Mouse (Mus musculus) neural tube, embryonic 15.5 days (tissue): ENCODE data around the gene Hectd4. TPM values are rescaled to one million over a fixed set of nuclear protein-coding genes. Genes with fewer than 3 reads are reported as not detected.

Source experiments
- ATAC-seq: fragments of 200-750 bp; cut with Nextera tagmentation; 2 replicates; pipeline ENCODE4 v1.8.0; 2017; ENCODE audit warnings: mild to moderate bottlenecking, moderate TSS enrichment, moderate library complexity; ENCODE audit not compliant: low FRiP score
- H3K27ac ChIP-seq: fragments of 300-500 bp; sonication (generic); replicated peaks from 2 replicates; pipeline ENCODE4 v1.5.1; 2015; ENCODE audit warnings: mild to moderate bottlenecking, inconsistent platforms
- H3K27me3 ChIP-seq: fragments of 300-500 bp; sonication (generic); replicated peaks from 2 replicates; pipeline ENCODE4 v1.6.1; 2015; ENCODE audit warnings: inconsistent platforms
- H3K36me3 ChIP-seq: fragments of 300-500 bp; sonication (generic); 2 replicates; pipeline ENCODE4 v1.6.1; 2015; ENCODE audit warnings: inconsistent platforms
- H3K4me1 ChIP-seq: fragments of 300-500 bp; sonication (generic); 2 replicates; pipeline ENCODE4 v1.6.1; 2015; ENCODE audit warnings: inconsistent platforms
- H3K4me2 ChIP-seq: fragments of 300-500 bp; sonication (generic); 2 replicates; pipeline ENCODE4 v1.6.1; 2015; ENCODE audit warnings: inconsistent platforms, mild to moderate bottlenecking, moderate library complexity
- H3K4me3 ChIP-seq: fragments of 300-500 bp; sonication (generic); replicated peaks from 2 replicates; pipeline ENCODE4 v1.5.1; 2015; ENCODE audit warnings: mild to moderate bottlenecking, inconsistent platforms
- H3K9ac ChIP-seq: fragments of 300-500 bp; sonication (generic); replicated peaks from 2 replicates; pipeline ENCODE4 v1.6.1; 2015; ENCODE audit warnings: mild to moderate bottlenecking, inconsistent platforms
- H3K9me3 ChIP-seq: fragments of 300-500 bp; sonication (generic); replicated peaks from 2 replicates; pipeline ENCODE4 v1.6.1; 2016; ENCODE audit warnings: inconsistent platforms
- whole genome bisulfite sequencing: fragments of 180-500 bp; shearing (Covaris S2); methylation state at CpG from one replicate; pipeline ENCODE4 v1.1.7; 2015; ENCODE audit warnings: mixed read lengths; 5-methylcytosine and 5-hydroxymethylcytosine counted together
- polyA plus RNA-seq: library from polyadenylated mRNA; unstranded; fragments of >200 nt; fragmentation: Nextera tagmentation; extraction: Ambion mirVana; gene quantifications from 2 replicates; pipeline ENCODE4 v1.2.1, GENCODE M21; 2015

Hectd4 gene
- polyA plus RNA-seq, 1 experiment from 2014 or later: 18.0 TPM

GRCm38 (mm10) chr5:121261806-121262205, 41.8 kb downstream of the Hectd4 start:
- Histone ChIP-seq H3K27ac (no peak overlapping the region), H3K4me2 (no peak overlapping the region), H3K9me3 (no peaks in the 10 kb centered on the region), H3K4me3 (no peak overlapping the region), H3K36me3 (peaks cover 58% of the 10 kb centered on the region), H3K9ac (no peak overlapping the region), H3K27me3 (no peaks in the 10 kb centered on the region), H3K4me1 (no peaks in the 10 kb centered on the region)
- ATAC-seq: no peak
- 90% methylated on average over 3 of the region's 3 CpGs for WGBS

- H3K4me1 ChIP-seq: no peaks in the 10 kb centered on the region
- no peaks in the 10 kb centered on the region for H3K9me3 ChIP-seq
- WGBS: 96% methylated on average over 8 of the region's 8 CpGs
- H3K9ac ChIP-seq: no peak overlapping the region
- H3K4me3 ChIP-seq: no peak overlapping the region
- H3K36me3 ChIP-seq: peaks cover 56% of the 10 kb centered on the region
- H3K27me3 ChIP-seq: no peaks in the 10 kb centered on the region
- no peak overlapping the region for H3K4me2 ChIP-seq
- H3K27ac ChIP-seq: no peak overlapping the region
- ATAC-seq: no peak
Measured at GRCm38 (mm10) chr5:121262415-121262814, 42.4 kb downstream of the Hectd4 start.

DNA sequence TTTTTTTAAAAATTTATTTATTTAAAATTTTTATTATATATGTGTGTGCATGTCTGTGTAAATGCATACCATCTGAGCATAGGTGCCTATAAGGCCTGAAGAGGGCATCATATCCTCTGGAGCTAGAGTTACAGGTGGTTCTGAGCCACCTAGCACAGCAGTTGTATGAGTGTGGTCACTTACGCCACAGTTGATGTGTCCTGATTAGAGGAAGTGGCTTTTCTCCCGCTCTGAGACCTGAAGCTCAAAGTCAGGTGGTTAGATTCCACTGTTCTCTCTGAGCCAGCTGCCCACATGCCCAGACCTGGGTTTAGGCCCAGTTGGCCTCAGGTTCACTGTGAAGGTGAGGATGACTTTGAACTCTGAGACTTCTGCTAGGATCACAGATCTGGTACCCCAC, 44.6 kb downstream of the Hectd4 start:
- H3K36me3 ChIP-seq: peaks cover 68% of the 10 kb centered on the region

DNA sequence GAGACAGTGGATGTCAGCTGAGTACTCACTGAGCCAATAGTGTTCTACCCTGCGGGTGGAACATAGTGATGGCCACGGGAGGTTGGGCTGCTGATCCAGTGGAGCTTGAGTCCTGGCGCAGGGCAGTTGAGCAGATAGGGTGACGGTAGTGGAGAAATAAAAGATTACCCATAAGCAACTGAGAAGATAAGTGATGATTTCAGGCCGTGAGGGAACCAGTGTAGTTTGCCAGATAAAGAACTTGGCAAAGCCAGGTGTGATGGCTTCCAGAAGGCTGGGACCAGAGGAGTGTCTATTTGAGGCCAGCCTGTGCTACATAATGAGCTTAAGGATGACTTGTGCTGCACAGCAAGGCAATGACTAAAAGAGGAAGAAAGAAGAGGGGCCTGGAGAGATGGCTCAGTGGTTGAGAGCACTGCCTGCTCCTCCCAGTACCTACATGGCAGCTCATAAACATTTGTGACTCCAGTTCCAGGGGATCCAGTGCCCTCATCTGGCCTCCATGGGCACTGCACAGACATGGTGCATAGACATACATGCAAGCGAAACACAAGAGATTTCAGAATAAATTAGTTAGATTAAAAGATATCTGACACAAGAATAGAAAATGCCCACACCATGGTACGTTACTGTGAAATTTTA, 46.8 kb downstream of the Hectd4 start:
- H3K36me3 ChIP-seq: peaks cover 69% of the 10 kb centered on the region
- no peak for ATAC-seq

More for the DNA sequence above, 44.6 kb downstream of the Hectd4 start:
- no peak overlapping the region for H3K27ac ChIP-seq
- no peak for ATAC-seq
- H3K27me3 ChIP-seq: no peaks in the 10 kb centered on the region
- H3K4me2 ChIP-seq: no peak overlapping the region
- no peaks in the 10 kb centered on the region for H3K4me1 ChIP-seq
- 89% methylated on average over 2 of the region's 2 CpGs for WGBS
- no peaks in the 10 kb centered on the region for H3K9me3 ChIP-seq
- no peak overlapping the region for H3K4me3 ChIP-seq
- no peak overlapping the region for H3K9ac ChIP-seq

DNA sequence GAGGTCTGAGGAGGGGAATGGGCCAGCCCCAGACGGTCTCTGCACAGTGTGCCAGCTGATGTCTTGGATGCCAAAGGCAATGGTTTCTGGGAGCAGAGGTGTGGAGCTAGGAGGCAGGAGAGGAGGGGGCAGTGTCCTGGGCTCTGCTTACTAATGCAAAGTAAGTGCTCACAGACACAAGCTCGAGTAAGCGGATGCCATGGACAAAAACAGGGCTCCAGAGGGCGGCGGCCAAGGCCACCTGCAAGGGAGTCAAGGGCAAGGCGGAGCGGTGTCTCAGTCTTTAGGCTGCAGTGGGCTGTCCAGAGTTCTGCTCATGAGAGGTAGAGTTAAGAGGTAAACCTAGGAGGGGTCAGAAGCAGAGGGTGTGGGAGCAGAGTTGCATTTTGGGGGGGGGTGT, 51.0 kb downstream of the Hectd4 start:
- no peak overlapping the region for H3K4me2 ChIP-seq
- H3K27me3 ChIP-seq: no peaks in the 10 kb centered on the region
- H3K9ac ChIP-seq: no peak overlapping the region
- no peaks in the 10 kb centered on the region for H3K9me3 ChIP-seq
- peaks cover 74% of the 10 kb centered on the region for H3K36me3 ChIP-seq
- H3K4me3 ChIP-seq: no peak overlapping the region
- WGBS: 85% methylated on average over 7 of the region's 7 CpGs
- H3K27ac ChIP-seq: no peak overlapping the region
- ATAC-seq: no peak
- no peaks in the 10 kb centered on the region for H3K4me1 ChIP-seq

More for the DNA sequence above, 46.8 kb downstream of the Hectd4 start:
- Histone ChIP-seq H3K4me2 (no peak overlapping the region), H3K27ac (no peak overlapping the region), H3K9ac (no peak overlapping the region), H3K4me1 (no peaks in the 10 kb centered on the region), H3K4me3 (no peak overlapping the region), H3K27me3 (no peaks in the 10 kb centered on the region), H3K9me3 (no peaks in the 10 kb centered on the region)
- WGBS: 92% methylated on average over 7 of the region's 7 CpGs

DNA sequence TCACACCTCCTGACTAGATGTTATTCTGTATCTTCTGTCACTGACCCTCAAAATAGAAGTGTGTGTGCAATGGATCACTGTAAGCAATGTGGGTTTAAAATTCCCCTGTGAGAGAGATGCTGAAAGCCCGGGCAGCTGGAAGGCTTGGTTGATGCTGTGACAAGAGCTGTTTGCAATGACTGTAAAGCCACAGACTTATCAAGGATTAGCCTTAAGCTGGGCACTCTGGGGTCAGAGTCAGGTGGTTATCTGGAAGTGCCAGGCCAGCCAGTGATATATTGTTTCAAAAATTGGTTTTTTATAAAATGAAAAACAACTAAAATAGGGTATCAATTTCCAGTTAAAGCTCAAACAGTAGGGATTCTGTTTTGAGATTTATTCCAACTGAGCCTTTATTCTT, 56.8 kb downstream of the Hectd4 start:
- peaks cover 78% of the 10 kb centered on the region for H3K36me3 ChIP-seq
- H3K4me1 ChIP-seq: no peaks in the 10 kb centered on the region
- H3K4me3 ChIP-seq: no peak overlapping the region
- WGBS: 90% methylated on average over 1 of the region's 1 CpGs
- no peak overlapping the region for H3K9ac ChIP-seq
- no peaks in the 10 kb centered on the region for H3K27me3 ChIP-seq
- ATAC-seq: no peak
- H3K9me3 ChIP-seq: no peaks in the 10 kb centered on the region
- no peak overlapping the region for H3K4me2 ChIP-seq
- H3K27ac ChIP-seq: no peak overlapping the region

DNA sequence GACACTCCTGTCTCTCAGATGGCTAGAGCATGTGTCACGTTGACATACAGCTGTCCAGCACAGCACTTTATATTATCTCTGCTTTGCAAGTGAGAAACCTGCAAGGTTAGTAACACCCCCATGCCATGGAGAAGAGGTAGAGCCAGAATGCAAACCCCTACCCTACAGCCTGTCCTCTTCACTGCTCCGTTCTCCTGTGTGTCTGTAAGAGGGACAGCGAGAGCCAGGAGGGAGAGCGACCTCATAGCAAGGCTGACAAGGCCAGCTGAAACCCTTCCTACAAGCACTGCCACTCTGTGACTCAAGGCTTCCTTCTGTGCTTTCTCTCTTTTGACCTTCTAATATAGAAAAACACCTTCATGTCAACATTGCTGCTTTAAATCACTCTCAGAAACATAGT, 60.4 kb downstream of the Hectd4 start:
- Histone ChIP-seq H3K36me3 (peaks cover 75% of the 10 kb centered on the region), H3K9me3 (no peaks in the 10 kb centered on the region; the same call in 1 of the 2 replicates), H3K9ac (no peak overlapping the region), H3K27me3 (no peaks in the 10 kb centered on the region), H3K4me1 (no peaks in the 10 kb centered on the region), H3K4me2 (no peak overlapping the region), H3K27ac (no peak overlapping the region), H3K4me3 (no peak overlapping the region)
- no peak for ATAC-seq
- 98% methylated on average over 4 of the region's 4 CpGs for WGBS

DNA sequence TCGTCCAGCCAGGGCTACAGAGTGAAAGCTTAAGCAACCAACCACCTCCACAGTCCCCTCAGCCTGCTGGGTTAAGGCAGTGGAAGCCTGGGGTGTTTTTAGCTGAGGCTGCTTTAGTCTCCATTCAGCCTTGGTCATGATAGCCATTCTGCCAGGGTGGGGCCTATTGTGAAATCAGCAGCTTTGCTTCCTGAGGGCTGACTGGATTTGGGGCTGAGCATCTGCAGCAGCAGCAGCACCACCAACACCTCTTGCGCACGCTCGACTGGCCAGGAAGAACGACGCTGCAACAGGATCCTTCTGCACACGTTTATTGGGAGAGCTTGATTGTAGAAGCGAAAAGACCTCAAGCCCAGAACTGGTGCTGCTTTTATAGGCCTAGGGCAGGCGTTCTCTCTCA, 63.0 kb downstream of the Hectd4 start:
- WGBS: 92% methylated on average over 9 of the region's 9 CpGs
- no peak for ATAC-seq
- Histone ChIP-seq H3K4me2 (no peak overlapping the region), H3K9ac (no peak overlapping the region), H3K9me3 (no peaks in the 10 kb centered on the region; the same call in 1 of the 2 replicates), H3K4me1 (no peaks in the 10 kb centered on the region), H3K36me3 (peaks cover 84% of the 10 kb centered on the region), H3K27ac (no peak overlapping the region), H3K4me3 (no peak overlapping the region), H3K27me3 (no peaks in the 10 kb centered on the region)

GRCm38 (mm10) chr5:121284816-121285215, 64.8 kb downstream of the Hectd4 start:
- Histone ChIP-seq H3K4me2 (no peak overlapping the region), H3K4me3 (no peak overlapping the region), H3K4me1 (no peaks in the 10 kb centered on the region), H3K9ac (no peak overlapping the region), H3K27ac (no peak overlapping the region), H3K36me3 (peaks cover 81% of the 10 kb centered on the region), H3K27me3 (no peaks in the 10 kb centered on the region), H3K9me3 (no peaks in the 10 kb centered on the region; the same call in 1 of the 2 replicates)
- no peak for ATAC-seq
- 92% methylated on average over 5 of the region's 5 CpGs for WGBS

DNA sequence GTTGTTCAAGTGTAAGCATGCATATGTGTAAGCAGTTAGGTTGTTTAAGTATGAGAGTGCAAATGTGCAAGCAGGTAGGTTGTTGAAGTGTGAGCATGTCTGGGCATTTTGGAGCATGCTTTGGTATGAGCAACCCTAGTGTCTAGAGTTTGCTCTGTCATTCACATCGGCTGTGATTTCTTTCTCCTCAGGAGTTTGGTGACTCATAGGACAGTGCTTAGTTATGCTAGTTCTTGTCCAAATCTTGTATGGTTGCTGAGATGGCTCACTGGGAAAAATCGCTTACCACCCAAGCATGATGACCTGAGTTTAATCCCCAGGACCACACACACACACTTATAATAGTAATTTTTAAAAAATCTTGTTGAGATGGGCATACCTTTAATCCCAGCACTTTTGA, 67.2 kb downstream of the Hectd4 start:
- Histone ChIP-seq H3K36me3 (peaks cover 82% of the 10 kb centered on the region), H3K27ac (no peak overlapping the region), H3K9me3 (no peaks in the 10 kb centered on the region; the same call in 1 of the 2 replicates), H3K4me2 (no peak overlapping the region), H3K27me3 (no peaks in the 10 kb centered on the region), H3K4me1 (no peaks in the 10 kb centered on the region), H3K4me3 (no peak overlapping the region), H3K9ac (no peak overlapping the region)
- WGBS: 98% methylated on average over 2 of the region's 2 CpGs
- no peak for ATAC-seq

- Histone ChIP-seq H3K4me3 (no peak overlapping the region), H3K4me2 (no peak overlapping the region), H3K4me1 (no peaks in the 10 kb centered on the region), H3K9me3 (no peaks in the 10 kb centered on the region), H3K36me3 (peaks cover 88% of the 10 kb centered on the region), H3K27me3 (no peaks in the 10 kb centered on the region), H3K9ac (no peak overlapping the region), H3K27ac (no peak overlapping the region)
- no peak for ATAC-seq
- WGBS: 95% methylated on average over 3 of the region's 3 CpGs
Measured at GRCm38 (mm10) chr5:121290289-121290688, 70.3 kb downstream of the Hectd4 start.

DNA sequence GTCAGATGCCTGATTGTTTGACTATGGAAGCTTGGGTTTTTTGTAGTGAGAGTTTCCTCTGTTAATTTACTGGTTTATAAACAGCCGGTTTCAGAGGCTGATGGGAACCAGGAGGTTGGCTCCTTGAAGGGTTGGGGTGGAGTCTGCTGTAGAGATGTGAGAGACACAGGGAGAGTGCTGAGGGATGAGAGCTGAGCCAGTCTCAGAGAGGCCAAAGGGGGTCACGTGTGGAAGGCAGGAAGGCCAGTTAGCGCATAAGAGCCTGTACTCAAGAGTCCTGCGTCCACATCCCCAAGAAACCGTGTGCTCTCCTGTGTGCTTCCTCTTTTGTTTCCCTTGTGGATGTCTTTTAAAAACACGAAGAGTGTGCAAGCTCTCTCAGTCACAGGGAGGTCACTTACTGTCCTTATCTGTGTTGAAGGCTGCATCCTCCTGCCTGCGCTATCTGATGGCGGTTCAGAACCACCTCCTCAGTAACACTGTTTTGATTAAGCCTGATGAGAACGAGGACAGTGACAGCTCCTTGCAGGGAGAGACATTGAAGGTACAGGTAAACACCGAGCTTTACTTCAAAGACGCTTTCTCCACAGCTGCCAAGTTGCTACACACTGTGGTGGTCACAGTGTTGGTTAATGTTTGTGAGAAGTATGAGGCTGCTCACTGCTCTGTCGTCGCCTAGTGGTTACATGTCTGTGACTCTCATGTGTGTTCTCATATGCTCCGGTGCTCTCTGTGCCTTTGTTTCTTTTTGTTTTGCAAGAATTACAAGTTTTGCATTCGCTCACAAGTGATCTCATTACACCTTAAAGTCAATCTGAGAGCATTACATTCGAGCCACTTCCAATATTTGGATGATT, 72.5 kb downstream of the Hectd4 start:
- Histone ChIP-seq H3K36me3 (peaks cover 88% of the 10 kb centered on the region), H3K4me2 (no peak overlapping the region), H3K4me1 (no peaks in the 10 kb centered on the region), H3K4me3 (no peak overlapping the region), H3K9ac (no peak overlapping the region), H3K9me3 (no peaks in the 10 kb centered on the region), H3K27me3 (no peaks in the 10 kb centered on the region), H3K27ac (no peak overlapping the region)
- WGBS: 90% methylated on average over 16 of the region's 16 CpGs
- ATAC-seq: no peak
